Mouse (Mus musculus) CH12.LX (cell line): ENCODE measurements at regions not wholly inside any gene's neighbourhood (a gene's known extent, or its start where the extent isn't known, plus 50 kb on each side); places are given as distances from the start of the nearest gene placed in this dataset.

Experiments used
- DNase-seq: peaks from one replicate; pipeline ENCODE4 v3.0.0-alpha.2; 2013; ENCODE audit errors: extremely low read depth
- H3K27ac ChIP-seq: 2 replicates; pipeline ENCODE4 v1.5.1; 2012; ENCODE audit warnings: low read depth, mild to moderate bottlenecking, control low read depth, moderate library complexity; ENCODE audit not compliant: insufficient read depth
- H3K27me3 ChIP-seq: replicated peaks from 2 replicates; pipeline ENCODE3; 2012; ENCODE audit warnings: inconsistent platforms
- H3K36me3 ChIP-seq, 2 experiments: replicated peaks in 1 of 2; 2 replicates each; pipeline versions ENCODE3 to v1.6.1; 2012; ENCODE audit warnings: inconsistent platforms in 1 of 2, low read length in 1 of 2, mild to moderate bottlenecking in 1 of 2, mixed read lengths in 1 of 2, moderate library complexity in 1 of 2; ENCODE audit not compliant: control insufficient read depth in 1 of 2, insufficient read depth in 1 of 2
- H3K4me1 ChIP-seq, 2 experiments: 2 replicates each; pipeline ENCODE4 v1.6.1; 2012; ENCODE audit warnings: inconsistent platforms in 1 of 2, moderate library complexity in 1 of 2; ENCODE audit not compliant: insufficient read depth in 2 of 2, control insufficient read depth in 1 of 2
- H3K4me2 ChIP-seq: 2 replicates; pipeline ENCODE4 v1.6.1; 2012; ENCODE audit warnings: low read depth, mild to moderate bottlenecking, control low read depth; ENCODE audit not compliant: poor library complexity, insufficient read depth, severe bottlenecking
- H3K4me3 ChIP-seq, 3 experiments: fragments of 150-350 bp in 1 of 3; sonication (generic) in 1 of 3; replicated peaks in 1 of 3; 2 replicates each; pipeline versions ENCODE3 to v1.5.1; 2011 to 2012; ENCODE audit warnings: low read depth in 2 of 3, low read length in 2 of 3, mild to moderate bottlenecking in 2 of 3, moderate library complexity in 2 of 3, control low read depth in 1 of 3, improper control_type of control experiment in 1 of 3, inconsistent platforms in 1 of 3, mixed read lengths in 1 of 3; ENCODE audit not compliant: poor library complexity in 1 of 3
- H3K79me2 ChIP-seq: replicated peaks from 2 replicates; pipeline ENCODE4 v1.6.1; 2012; ENCODE audit warnings: mild to moderate bottlenecking, moderate library complexity; ENCODE audit not compliant: control insufficient read depth, poor library complexity, insufficient read depth, severe bottlenecking; ENCODE audit errors: extremely low read depth
- H3K9ac ChIP-seq: 2 replicates; pipeline ENCODE4 v1.6.1; 2012; ENCODE audit warnings: low read depth, mild to moderate bottlenecking, control low read depth, moderate library complexity; ENCODE audit not compliant: insufficient read depth
- H3K9me3 ChIP-seq: replicated peaks from 2 replicates; pipeline ENCODE3; 2012; ENCODE audit warnings: low read length, inconsistent platforms, mixed read lengths
- CTCF ChIP-seq, 2 experiments: IDR thresholded peaks in 1 of 2; conservative IDR thresholded peaks in 1 of 2; 2 replicates each; pipeline ENCODE4 v1.5.1; 2011 to 2012; ENCODE audit warnings: low read depth in 2 of 2, low read length in 2 of 2, improper control_type of control experiment in 1 of 2, inconsistent platforms in 1 of 2, mild to moderate bottlenecking in 1 of 2, moderate library complexity in 1 of 2
- EP300 ChIP-seq: IDR thresholded peaks from 2 replicates; pipeline ENCODE4 v1.6.1; 2011; ENCODE audit warnings: low read length, improper control_type of control experiment
- ETS1 ChIP-seq: conservative IDR thresholded peaks from 2 replicates; pipeline ENCODE4 v1.6.1; 2012; ENCODE audit warnings: low read depth, mild to moderate bottlenecking, inconsistent platforms, low read length, improper control_type of control experiment, moderate library complexity
- IRF4 ChIP-seq: IDR thresholded peaks from 2 replicates; pipeline ENCODE4 v1.6.1; 2014; ENCODE audit warnings: low read depth, mild to moderate bottlenecking, inconsistent platforms, low read length, improper control_type of control experiment
- JUN ChIP-seq: IDR thresholded peaks from 2 replicates; pipeline ENCODE4 v1.6.1; 2011; ENCODE audit warnings: low read depth, mild to moderate bottlenecking, low read length, improper control_type of control experiment, moderate library complexity; ENCODE audit not compliant: insufficient read depth
- KAT2A ChIP-seq: IDR thresholded peaks from 2 replicates; pipeline ENCODE4 v1.6.1; 2012; ENCODE audit warnings: low read length, improper control_type of control experiment, inconsistent platforms; ENCODE audit not compliant: insufficient replicate concordance
- MAZ ChIP-seq: IDR thresholded peaks from 2 replicates; pipeline ENCODE4 v1.6.1; 2012; ENCODE audit warnings: low read depth, mild to moderate bottlenecking, inconsistent platforms, low read length, improper control_type of control experiment, moderate library complexity
- MYC ChIP-seq: IDR thresholded peaks from 2 replicates; pipeline ENCODE4 v1.6.1; 2011; ENCODE audit warnings: low read depth, mild to moderate bottlenecking, improper control_type of control experiment, low read length
- NRF1 ChIP-seq: IDR thresholded peaks from 2 replicates; pipeline ENCODE4 v1.6.1; 2014; ENCODE audit warnings: low read depth, mild to moderate bottlenecking, inconsistent platforms, low read length, improper control_type of control experiment, moderate library complexity
- POLR2AphosphoS2 ChIP-seq: IDR thresholded peaks from 2 replicates; pipeline ENCODE4 v1.6.1; 2011; ENCODE audit warnings: low read depth, low read length, improper control_type of control experiment
- RAD21 ChIP-seq: IDR thresholded peaks from 2 replicates; pipeline ENCODE4 v1.6.1; 2011; ENCODE audit warnings: low read depth, mild to moderate bottlenecking, low read length, improper control_type of control experiment, moderate library complexity
- RCOR1 ChIP-seq: conservative IDR thresholded peaks from 2 replicates; pipeline ENCODE4 v1.6.1; 2012; ENCODE audit warnings: low read depth, mild to moderate bottlenecking, inconsistent platforms, low read length, improper control_type of control experiment
- SIN3A ChIP-seq: IDR thresholded peaks from 2 replicates; pipeline ENCODE4 v1.6.1; 2012; ENCODE audit warnings: low read length, improper control_type of control experiment, inconsistent platforms
- SMC3 ChIP-seq: IDR thresholded peaks from 2 replicates; pipeline ENCODE4 v1.6.1; 2011; ENCODE audit warnings: low read depth, low read length, improper control_type of control experiment
- UBTF ChIP-seq: IDR thresholded peaks from 2 replicates; pipeline ENCODE4 v1.6.1; 2012; ENCODE audit warnings: low read depth, mild to moderate bottlenecking, inconsistent platforms, low read length, improper control_type of control experiment, moderate library complexity
- ZC3H11A ChIP-seq: IDR thresholded peaks from 2 replicates; pipeline ENCODE4 v1.6.1; 2012; ENCODE audit warnings: low read depth, mild to moderate bottlenecking, inconsistent platforms, low read length, improper control_type of control experiment
- dilution Hi-C: fragments of 300-500 bp; cut with MboI; formaldehyde crosslinking; loops from 2 replicates; pipeline ENCODE4 v1.14.3; 2020; ENCODE audit warnings: low sequenced_read_pairs; ENCODE audit not compliant: extremely low pct_unique_long_range_greater_than_20kb, extremely low pct_ligation_motif_present
- in situ Hi-C: fragments of 300-500 bp; cut with MboI; formaldehyde crosslinking; loops from 3 replicates; pipeline ENCODE4 v1.14.3; 2019; ENCODE audit warnings: low sequenced_read_pairs, low pct_ligation_motif_present, low pct_unique_long_range_greater_than_20kb, mixed read lengths

DNA sequence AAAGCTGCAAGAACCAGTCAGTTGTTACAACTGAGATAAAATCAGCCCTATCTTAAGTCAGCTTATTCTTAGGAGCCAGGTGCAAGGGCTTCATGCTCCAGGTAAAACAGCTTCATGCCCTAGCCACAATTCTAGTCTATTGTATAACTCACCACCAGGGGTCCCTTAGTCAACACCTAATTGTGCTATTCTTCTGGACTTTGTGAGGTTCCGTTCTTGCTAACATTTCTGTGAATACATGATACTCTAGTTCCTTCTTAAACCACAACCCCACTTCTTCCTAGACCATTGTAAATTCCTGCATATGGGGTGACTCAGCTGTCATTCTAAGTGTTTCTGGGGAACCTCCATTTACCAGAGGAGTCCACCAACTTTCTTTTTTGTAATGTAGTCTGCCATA lies 57.9 kb upstream of the Gm49339 start:
- H3K9ac ChIP-seq = no peak overlapping the region
- H3K36me3 ChIP-seq = no peaks in the 10 kb centered on the region
- H3K4me1 ChIP-seq = peaks cover 0 to 15% of the 10 kb centered on the region in 2 experiments; a peak in 1 of 4 replicates
- no peaks in the 10 kb centered on the region for H3K79me2 ChIP-seq
- H3K27me3 ChIP-seq = no peaks in the 10 kb centered on the region
- no peak overlapping the region for H3K27ac ChIP-seq
- H3K4me3 ChIP-seq = no peak overlapping the region
- H3K9me3 ChIP-seq = no peaks in the 10 kb centered on the region
- H3K4me2 ChIP-seq = no peak overlapping the region; the same call in 1 of the 2 replicates
- dilution Hi-C loops (no loop called here), in situ Hi-C loops (loop anchor here (25.0 kb wide), 2 partner anchors 535 to 710 kb away; partner anchors contain the start of gene Sim1)
- peak; percentile 36 for DNase-seq
- TF ChIP-seq RCOR1 = no peak
- TF ChIP-seq MYC = no peak
- TF ChIP-seq UBTF = no peak
- no peak for TF ChIP-seq IRF4
- TF ChIP-seq EP300 = no peak
- TF ChIP-seq SIN3A = no peak
- no peak for TF ChIP-seq KAT2A
- no peak for TF ChIP-seq NRF1
- no peak for TF ChIP-seq ETS1
- TF ChIP-seq JUN = no peak
- TF ChIP-seq RAD21 = peak; percentile 71
- no peak for TF ChIP-seq MAZ
- TF ChIP-seq SMC3 = peak; percentile 75
- TF ChIP-seq POLR2AphosphoS2 = no peak
- TF ChIP-seq CTCF (conservative IDR thresholded peaks at IDR 0.05 in 1 of 2, IDR thresholded peaks at IDR 0.05 in 1 of 2; ENCODE audit: low read depth in 2 of 2, low read length in 2 of 2) = peak; percentile 50 to 74; a peak in 3 of 4 replicates
- peak; percentile 34; the same call in 1 of the 2 replicates for TF ChIP-seq ZC3H11A
